Mouse (Mus musculus) ES-E14 (cell line): ENCODE results near the gene Aqr. TPM values are rescaled to one million over a fixed set of nuclear protein-coding genes. Genes with fewer than 3 reads are reported as not detected.

Source experiments
- DNase-seq: peaks from one replicate; pipeline ENCODE4 v3.0.0-alpha.2; 2013; ENCODE audit warnings: low read depth, low spot score
- H3K27ac ChIP-seq: 2 replicates; pipeline ENCODE4 v1.5.1; 2012; ENCODE audit warnings: low read depth, mild to moderate bottlenecking, low read length, moderate library complexity, mixed read lengths; ENCODE audit not compliant: poor library complexity, insufficient read depth, severe bottlenecking
- H3K36me3 ChIP-seq: 2 replicates; pipeline ENCODE4 v1.6.1; 2012; ENCODE audit warnings: mild to moderate bottlenecking, low read length, moderate library complexity, mixed read lengths; ENCODE audit not compliant: control insufficient read depth, poor library complexity, insufficient read depth, severe bottlenecking
- H3K4me1 ChIP-seq, 2 experiments: fragments of 150-350 bp in 1 of 2; sonication (generic) in 1 of 2; 2 replicates each; pipeline ENCODE4 v1.6.1; 2012; ENCODE audit warnings: low read length in 2 of 2, mild to moderate bottlenecking in 1 of 2, mixed read lengths in 1 of 2; ENCODE audit not compliant: control insufficient read depth in 2 of 2, insufficient read depth in 2 of 2, poor library complexity in 1 of 2
- H3K4me3 ChIP-seq, 2 experiments: fragments of 150-350 bp in 1 of 2; sonication (generic) in 1 of 2; 2 replicates each; pipeline ENCODE4 v1.5.1; 2012; ENCODE audit warnings: low read length in 2 of 2, low read depth in 1 of 2, mild to moderate bottlenecking in 1 of 2, mixed read lengths in 1 of 2; ENCODE audit not compliant: insufficient read depth in 1 of 2, poor library complexity in 1 of 2, severe bottlenecking in 1 of 2
- H3K9ac ChIP-seq: 2 replicates; pipeline ENCODE4 v1.6.1; 2012; ENCODE audit warnings: low read depth, mild to moderate bottlenecking, low read length, mixed read lengths; ENCODE audit not compliant: poor library complexity, insufficient read depth, severe bottlenecking
- H3K9me3 ChIP-seq: fragments of 150-350 bp; sonication (generic); 2 replicates; pipeline ENCODE4 v1.6.1; 2012; ENCODE audit warnings: low read depth, mild to moderate bottlenecking, low read length; ENCODE audit not compliant: control insufficient read depth, insufficient read depth
- CHD2 ChIP-seq: IDR thresholded peaks from 2 replicates; pipeline ENCODE4 v1.6.1; 2014; ENCODE audit warnings: mild to moderate bottlenecking, low read depth, low read length, inconsistent platforms
- HCFC1 ChIP-seq: IDR thresholded peaks from 2 replicates; pipeline ENCODE4 v1.6.1; 2012; ENCODE audit warnings: low read length, inconsistent platforms, borderline replicate concordance; ENCODE audit not compliant: insufficient read depth
- MAFK ChIP-seq: IDR thresholded peaks from 2 replicates; pipeline ENCODE4 v1.6.1; 2014; ENCODE audit warnings: mild to moderate bottlenecking, low read depth, low read length, inconsistent platforms; ENCODE audit not compliant: insufficient read depth
- ZC3H11A ChIP-seq: IDR thresholded peaks from 2 replicates; pipeline ENCODE4 v1.6.1; 2012; ENCODE audit warnings: low read depth, mild to moderate bottlenecking, inconsistent platforms, low read length, borderline replicate concordance
- ZNF384 ChIP-seq: IDR thresholded peaks from 2 replicates; pipeline ENCODE4 v1.6.1; 2012; ENCODE audit warnings: low read depth, low read length, inconsistent platforms
- in situ Hi-C, 2 experiments: fragments of 600-800 bp; cut with MboI; formaldehyde crosslinking; loops; one replicate each; pipeline ENCODE4 v1.15.1; 2025; ENCODE audit warnings: low sequenced_read_pairs in 2 of 2, inconsistent platforms in 1 of 2; ENCODE audit not compliant: unreplicated experiment in 2 of 2
- total RNA-seq: library from RNA; depleted of rRNA; stranded (reverse); fragments of 300-350 nt; gene quantifications from 2 replicates; pipeline ENCODE4 v1.2.3, GENCODE M21; 2012; rRNA removed

Gene Aqr
- total RNA-seq, 1 experiment: 80.2 TPM

GRCm38 (mm10) chr2:114054129-114054528 is 132.7 kb downstream of the Aqr start:
- Histone ChIP-seq H3K4me3 (no peak overlapping the region), H3K4me1 (peaks cover 0 to 5% of the 10 kb centered on the region in 2 experiments; a peak in 1 of 4 replicates), H3K9me3 (no peaks in the 10 kb centered on the region), H3K36me3 (no peaks in the 10 kb centered on the region), H3K9ac (no peak overlapping the region), H3K27ac (no peak overlapping the region)
- in situ Hi-C loops: no loop called here
- TF ChIP-seq ZNF384 (no peak), CHD2 (no peak), ZC3H11A (no peak)
- DNase-seq: no peak

- in situ Hi-C loops: no loop called here
- no peak within 1 kb of the TSS for H3K9ac ChIP-seq
- H3K9me3 ChIP-seq: no peaks in the 10 kb centered on the region
- H3K4me3 ChIP-seq: no peak within 1 kb of the TSS
- peaks cover 0 to 5% of the 10 kb centered on the region in 2 experiments; a peak in 1 of 4 replicates for H3K4me1 ChIP-seq
- no peak for TF ChIP-seq MAFK
- TF ChIP-seq CHD2: no peak
- no peak for TF ChIP-seq HCFC1
- TF ChIP-seq ZC3H11A: no peak
- no peak for TF ChIP-seq ZNF384
- H3K36me3 ChIP-seq: no peaks in the 10 kb centered on the region
- no peak within 1 kb of the TSS for H3K27ac ChIP-seq
- no peak for DNase-seq
These were observed 133.9 kb downstream of the Aqr start, which contains the start of gene Actc1 for GRCm38 (mm10) chr2:114052696-114053598. Gene Actc1, minus strand, starts transcription at chr2:114053548.

GRCm38 (mm10) chr2:114051871-114052241 is 135.0 kb downstream of the Aqr start:
- in situ Hi-C loops: no loop called here
- Histone ChIP-seq H3K4me3 (no peak overlapping the region), H3K4me1 (no peaks in the 10 kb centered on the region), H3K27ac (no peak overlapping the region), H3K9me3 (no peaks in the 10 kb centered on the region), H3K36me3 (no peaks in the 10 kb centered on the region), H3K9ac (no peak overlapping the region)
- DNase-seq: no peak
- TF ChIP-seq ZC3H11A: no peak
- TF ChIP-seq ZNF384: no peak
- no peak for TF ChIP-seq CHD2
- TF ChIP-seq MAFK: no peak
- no peak for TF ChIP-seq HCFC1

Other genes with a start within 250 kb of the Aqr start
- gene Gjd2, start 173.4 kb downstream of the Aqr start, total RNA-seq: not detected in 2 replicates
- 1.6 and 9.4 TPM in 2 replicates for gene Actc1, start 133.5 kb downstream of the Aqr start, total RNA-seq
- gene Zfp770, start 14.4 kb upstream of the Aqr start, total RNA-seq: 9.0 and 11.5 TPM in 2 replicates